Mouse (Mus musculus) G1E-ER4 (cell line): ENCODE measurements around the gene Thbs2. TPM values are rescaled to one million over a fixed set of nuclear protein-coding genes. Genes with fewer than 3 reads are reported as not detected.

ENCODE experiments used
- GATA1 ChIP-seq: IDR thresholded peaks from one replicate; pipeline ENCODE4 v1.8.0; 2012; ENCODE audit warnings: low read length, inconsistent platforms
- polyA plus RNA-seq: library from polyadenylated mRNA; stranded (reverse); fragments of >175 nt; gene quantifications from 2 replicates; pipeline ENCODE4 v1.2.3, GENCODE M21; 2012

The Thbs2 gene
- polyA plus RNA-seq, 1 experiment: not detected

GRCm38 (mm10) chr17:14703268-14703667 lies 9.2 kb upstream of the Thbs2 start:
- TF ChIP-seq GATA1: no peak

- TF ChIP-seq GATA1: no peak
These were observed 8.7 kb upstream of the Thbs2 start for GRCm38 (mm10) chr17:14702701-14703100.

DNA sequence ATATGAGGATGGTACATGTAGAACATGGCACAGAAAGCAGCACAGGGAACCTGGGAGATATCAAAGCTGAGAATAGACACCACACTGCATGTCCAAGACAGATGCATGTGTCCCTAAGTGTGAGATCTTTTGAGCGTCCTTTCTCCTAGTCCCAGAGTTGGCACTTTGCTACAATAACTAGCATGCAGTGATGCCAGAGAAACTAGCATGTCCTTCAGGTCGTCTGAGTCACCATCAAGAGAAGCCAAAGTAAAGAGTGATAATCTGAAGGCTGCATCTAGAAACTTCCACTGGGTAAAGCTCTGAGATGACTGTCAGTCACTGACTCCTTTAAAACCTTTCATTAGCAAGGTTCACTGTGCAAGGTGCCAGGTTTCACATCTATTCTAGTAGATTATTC lies 7.9 kb upstream of the Thbs2 start:
- TF ChIP-seq GATA1: no peak

DNA sequence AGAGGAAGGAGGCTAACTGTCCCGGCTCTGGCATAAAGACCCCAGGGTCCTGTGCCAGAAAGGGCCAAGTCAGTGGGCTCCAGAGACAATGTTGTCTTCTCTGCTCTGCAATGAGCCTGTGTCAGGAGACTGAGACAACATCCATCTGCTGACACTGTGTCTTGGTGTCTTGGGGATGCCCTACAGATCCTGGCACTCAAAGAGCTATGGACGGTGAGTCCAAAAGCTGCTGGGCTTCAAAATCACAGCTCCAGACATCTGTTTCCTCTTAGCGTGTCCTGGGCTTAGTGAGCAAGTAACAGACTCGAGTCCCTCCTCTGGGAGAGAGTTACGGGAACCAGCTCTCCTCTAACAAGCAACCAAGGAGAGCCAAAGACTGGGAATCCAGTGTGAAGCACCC lies 6.2 kb upstream of the Thbs2 start:
- TF ChIP-seq GATA1: no peak

DNA sequence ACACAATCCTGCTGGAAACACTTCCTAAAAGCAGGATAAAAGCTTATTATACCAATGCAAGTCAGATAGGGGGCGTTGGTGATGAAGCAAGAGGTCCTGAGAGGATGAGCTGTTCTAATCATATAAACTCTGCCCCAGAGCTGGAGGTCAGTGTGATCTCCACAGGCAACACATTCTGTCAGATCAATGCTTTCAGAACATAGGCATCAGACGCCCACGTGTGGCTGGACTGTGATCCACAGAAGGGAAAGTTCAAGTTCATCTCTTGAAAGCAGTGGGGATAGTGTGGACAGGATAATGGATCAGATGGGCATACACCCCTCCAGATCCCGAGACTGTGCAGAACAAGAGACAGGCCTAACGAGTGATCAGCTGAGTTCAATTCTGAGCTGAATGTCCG lies 4.2 kb upstream of the Thbs2 start:
- TF ChIP-seq GATA1: no peak

GRCm38 (mm10) chr17:14697096-14697495 lies 3.1 kb upstream of the Thbs2 start:
- TF ChIP-seq GATA1: no peak

DNA sequence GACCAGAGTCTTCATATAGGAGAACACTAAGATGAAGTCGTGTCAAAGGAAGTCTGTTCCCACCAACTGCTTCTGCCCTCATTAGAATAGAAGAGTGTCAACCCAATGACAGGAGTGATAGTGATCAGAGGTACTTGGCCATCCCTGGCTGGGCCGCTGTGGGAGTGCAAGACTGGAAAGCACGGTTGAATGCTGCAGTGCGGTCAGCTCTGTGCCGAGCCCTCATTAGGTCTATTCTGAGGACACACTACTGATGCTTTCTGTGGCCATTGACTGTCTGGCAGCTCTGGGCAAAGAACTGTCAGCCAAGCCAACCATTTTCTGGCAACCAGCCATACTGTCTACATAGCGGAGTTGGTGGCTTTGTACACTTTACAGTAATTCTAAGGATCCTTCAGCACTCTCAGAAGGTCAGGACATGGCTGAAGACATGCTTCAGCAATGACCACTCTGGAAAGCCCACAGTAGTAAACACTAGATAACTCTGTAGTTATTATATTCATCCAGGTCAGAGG lies 2.3 kb upstream of the Thbs2 start:
- TF ChIP-seq GATA1: no peak

- TF ChIP-seq GATA1: no peak
These were observed 714 bp downstream of the Thbs2 start for GRCm38 (mm10) chr17:14693048-14693993.

DNA sequence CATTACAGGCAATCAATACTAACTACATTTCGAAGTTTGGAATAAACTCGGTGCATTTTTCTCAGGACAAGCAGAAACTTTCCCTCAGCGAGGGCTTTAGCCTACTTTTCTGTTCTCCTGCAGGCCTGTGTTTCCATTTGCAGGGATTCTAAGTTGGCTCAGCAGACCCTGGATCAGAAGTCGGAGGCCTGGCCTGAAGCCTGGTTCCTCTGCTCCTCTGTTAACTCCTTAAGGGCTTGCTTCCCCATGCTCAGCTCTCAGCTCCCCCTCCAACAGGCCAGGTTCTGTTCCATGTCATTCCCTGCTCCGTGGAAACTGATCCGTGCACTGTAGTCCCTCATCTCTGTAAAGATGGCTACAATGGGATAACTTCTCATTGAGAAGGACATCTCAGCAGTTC lies 2.1 kb downstream of the Thbs2 start:
- no peak for TF ChIP-seq GATA1

DNA sequence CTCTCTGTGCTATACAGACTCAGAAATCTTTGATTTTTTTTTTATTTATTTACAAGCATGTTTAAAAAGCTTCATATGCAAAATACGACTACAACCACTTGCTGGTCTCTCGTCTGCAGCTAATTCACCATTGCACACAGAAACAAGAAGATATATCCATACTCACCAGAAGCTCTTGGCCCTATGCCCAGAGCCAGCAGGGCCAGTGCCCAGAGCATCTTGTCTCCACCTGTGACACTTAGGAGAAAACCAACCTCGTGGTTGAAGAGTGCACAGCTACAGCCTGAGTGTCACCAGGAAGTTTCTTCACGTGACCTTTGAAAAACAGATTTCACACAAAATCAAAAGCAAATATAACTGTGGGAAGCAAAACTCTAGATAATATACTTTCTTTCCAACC lies 2.8 kb downstream of the Thbs2 start:
- TF ChIP-seq GATA1: no peak

DNA sequence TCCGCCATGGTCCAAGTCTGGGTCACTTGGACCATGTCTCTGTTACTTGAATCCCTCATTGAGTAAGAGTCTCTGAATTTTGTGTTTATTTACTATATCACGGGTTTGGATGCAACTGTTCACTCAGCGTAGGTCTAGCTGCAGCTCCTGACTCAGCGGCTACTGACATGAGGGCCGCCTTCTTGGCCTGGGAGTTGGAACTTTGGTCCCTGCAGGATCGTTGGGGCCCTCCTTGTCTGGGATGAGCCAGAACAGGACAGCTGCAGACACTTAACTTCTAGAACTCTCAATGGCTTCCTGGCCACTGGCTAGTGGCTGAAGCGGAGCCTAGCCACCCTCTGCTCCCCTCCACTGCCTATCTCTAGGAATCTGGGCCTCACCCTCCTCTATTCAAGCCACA lies 11.2 kb downstream of the Thbs2 start:
- TF ChIP-seq GATA1: no peak

DNA sequence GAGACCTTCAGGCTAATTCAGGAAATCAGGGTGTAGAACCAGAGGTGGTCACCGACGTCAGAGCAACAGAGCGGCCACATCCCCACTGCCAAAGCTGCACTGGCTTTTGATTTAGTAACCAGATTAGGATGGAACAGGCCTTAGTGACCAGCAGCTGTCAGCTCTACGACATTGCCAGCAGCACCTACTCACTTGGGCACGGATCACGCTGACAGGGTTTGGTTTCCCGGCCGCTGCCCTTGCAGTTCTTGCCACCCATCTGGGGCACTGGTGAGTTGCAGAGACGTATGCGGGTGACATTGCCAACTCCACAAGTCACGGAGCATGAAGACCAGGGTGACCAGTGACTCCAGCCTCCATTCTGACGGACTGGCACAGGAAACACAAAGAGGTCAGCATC lies 13.0 kb downstream of the Thbs2 start:
- TF ChIP-seq GATA1: no peak

GRCm38 (mm10) chr17:14677198-14677597 lies 16.8 kb downstream of the Thbs2 start:
- TF ChIP-seq GATA1: no peak

- no peak for TF ChIP-seq GATA1
These were observed 18.5 kb downstream of the Thbs2 start for GRCm38 (mm10) chr17:14675517-14675916.

DNA sequence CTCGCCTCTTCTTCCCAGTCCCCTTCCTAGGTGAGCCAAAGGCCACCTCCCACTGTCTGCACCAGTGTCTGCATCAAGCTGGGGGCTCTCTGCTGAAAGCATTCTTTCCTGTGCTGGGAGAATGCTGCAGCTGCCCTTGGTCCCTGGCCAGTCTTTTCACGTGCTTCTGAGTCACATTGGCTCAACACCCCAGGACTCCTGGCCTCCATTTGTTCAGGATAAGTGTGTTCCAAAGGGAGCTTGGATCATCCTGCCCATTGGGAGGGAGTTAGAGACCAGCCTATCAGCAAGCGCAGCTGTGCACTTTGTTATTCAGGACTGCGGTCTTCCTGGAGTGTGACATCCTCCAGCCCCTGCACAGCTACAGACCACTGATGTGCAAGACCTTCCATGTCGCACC lies 21.6 kb downstream of the Thbs2 start:
- no peak for TF ChIP-seq GATA1

DNA sequence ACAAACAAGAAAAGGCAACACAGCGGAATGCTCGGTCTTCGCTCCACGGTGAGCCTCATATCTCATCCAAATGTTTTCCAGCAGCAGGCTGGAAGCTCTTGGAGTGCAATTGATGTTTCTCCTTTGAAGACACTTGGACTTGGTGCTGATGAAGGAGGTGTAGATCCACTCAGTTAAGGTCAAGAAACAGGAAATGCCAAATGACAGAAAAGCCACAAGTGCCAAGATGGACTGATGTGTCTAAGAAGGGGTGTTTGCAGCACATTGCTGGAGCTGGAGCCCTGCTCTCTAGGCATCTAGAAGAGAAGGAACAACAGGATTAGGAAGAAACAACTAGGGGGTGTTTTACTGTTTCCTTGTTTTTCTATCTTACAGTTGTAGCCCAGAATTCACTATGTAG lies 26.8 kb downstream of the Thbs2 start:
- TF ChIP-seq GATA1: no peak

DNA sequence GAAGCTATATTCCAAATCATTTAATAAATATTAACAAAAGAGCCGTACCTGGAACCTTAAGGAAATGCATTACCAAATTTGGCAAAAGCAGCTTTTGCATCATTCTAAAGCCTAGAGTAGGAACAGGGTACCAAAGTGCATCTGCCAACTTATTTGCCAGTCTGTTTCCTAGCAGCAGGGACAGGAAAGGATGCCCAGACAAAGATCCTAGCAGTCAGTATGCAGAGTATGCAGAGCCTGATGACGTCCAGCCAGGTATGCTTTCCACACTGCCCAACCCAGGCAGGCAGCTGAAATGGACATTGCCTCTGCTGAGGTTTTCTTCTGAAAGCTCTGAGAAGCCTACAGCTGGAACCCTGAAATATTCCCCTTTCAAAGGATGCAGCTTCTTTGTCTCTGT lies 27.6 kb downstream of the Thbs2 start:
- TF ChIP-seq GATA1: no peak

GRCm38 (mm10) chr17:14663366-14663765 lies 30.7 kb downstream of the Thbs2 start:
- TF ChIP-seq GATA1: no peak
